Mouse (Mus musculus) MEL (cell line): ENCODE data around the gene Rasgrp3.

Experiments
- BHLHE40 ChIP-seq: IDR thresholded peaks from 2 replicates; pipeline ENCODE4 v1.6.1; 2012; ENCODE audit warnings: low read depth, mild to moderate bottlenecking, inconsistent platforms, low read length, improper control_type of control experiment, borderline replicate concordance
- CTCF ChIP-seq, 3 experiments: IDR thresholded peaks in 2 of 3; conservative IDR thresholded peaks in 1 of 3; 2 replicates each; pipeline ENCODE4 v1.5.1; 2011 to 2012; ENCODE audit warnings: low read length in 3 of 3, low read depth in 2 of 3, mild to moderate bottlenecking in 2 of 3, improper control_type of control experiment in 1 of 3, inconsistent platforms in 1 of 3, mixed read lengths in 1 of 3, moderate library complexity in 1 of 3; ENCODE audit not compliant: control insufficient read depth in 1 of 3, insufficient read depth in 1 of 3, poor library complexity in 1 of 3, severe bottlenecking in 1 of 3
- E2F4 ChIP-seq: IDR thresholded peaks from 2 replicates; pipeline ENCODE4 v1.6.1; 2011; ENCODE audit warnings: low read depth, low read length, improper control_type of control experiment, borderline replicate concordance
- EP300 ChIP-seq, 2 experiments: IDR thresholded peaks; 2 replicates each; pipeline ENCODE4 v1.6.1; 2011; ENCODE audit warnings: improper control_type of control experiment in 2 of 2, low read length in 2 of 2, low read depth in 1 of 2, mild to moderate bottlenecking in 1 of 2
- GATA1 ChIP-seq: IDR thresholded peaks from 2 replicates; pipeline ENCODE4 v1.6.1; 2011; ENCODE audit warnings: low read depth, low read length, improper control_type of control experiment
- JUND ChIP-seq: IDR thresholded peaks from 2 replicates; pipeline ENCODE4 v1.6.1; 2011; ENCODE audit warnings: low read depth, mild to moderate bottlenecking, improper control_type of control experiment, low read length
- KAT2A ChIP-seq: conservative IDR thresholded peaks from 2 replicates; pipeline ENCODE4 v1.6.1; 2012; ENCODE audit warnings: low read depth, low read length, improper control_type of control experiment, inconsistent platforms
- MAX ChIP-seq: IDR thresholded peaks from 2 replicates; pipeline ENCODE4 v1.6.1; 2011; ENCODE audit warnings: low read length, improper control_type of control experiment
- NRF1 ChIP-seq: IDR thresholded peaks from 2 replicates; pipeline ENCODE4 v1.6.1; 2014; ENCODE audit warnings: low read depth, mild to moderate bottlenecking, inconsistent platforms, low read length, improper control_type of control experiment, moderate library complexity; ENCODE audit not compliant: poor library complexity, insufficient read depth, severe bottlenecking
- POLR2A ChIP-seq, 2 experiments: IDR thresholded peaks; 2 replicates each; pipeline ENCODE4 v1.6.1; 2011 to 2012; ENCODE audit warnings: low read length in 2 of 2, mild to moderate bottlenecking in 2 of 2, control low read depth in 1 of 2, improper control_type of control experiment in 1 of 2, low read depth in 1 of 2, moderate library complexity in 1 of 2; ENCODE audit not compliant: control insufficient read depth in 1 of 2, insufficient read depth in 1 of 2, poor library complexity in 1 of 2

DNA sequence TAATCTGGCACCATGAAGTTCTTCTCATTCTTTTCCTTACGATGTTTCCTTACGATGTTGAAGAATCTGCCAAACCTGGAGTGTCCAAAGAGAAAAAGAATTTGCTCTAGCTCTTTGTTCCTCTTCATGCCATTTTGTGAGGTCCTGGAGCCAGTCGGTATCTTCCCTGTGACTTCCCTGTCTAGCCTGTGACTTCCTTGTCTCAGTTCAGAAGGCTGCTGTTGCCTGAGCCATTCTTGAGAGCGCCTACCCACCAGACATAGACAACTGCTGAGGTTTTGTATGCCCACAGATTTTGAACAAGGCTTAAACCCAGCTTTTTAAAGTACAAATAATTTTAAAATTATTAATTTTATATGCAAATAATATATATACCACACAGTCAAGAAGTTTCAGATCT lies 31.3 kb downstream of the Rasgrp3 start:
- TF ChIP-seq KAT2A (no peak), BHLHE40 (no peak), NRF1 (no peak), JUND (no peak), CTCF (IDR thresholded peaks at IDR 0.05 in 2 of 3, conservative IDR thresholded peaks at IDR 0.05 in 1 of 3; ENCODE audit: control insufficient read depth in 1 of 3, insufficient read depth in 1 of 3, low read depth in 2 of 3, low read length in 3 of 3, poor library complexity in 1 of 3, severe bottlenecking in 1 of 3) (no peak), GATA1 (no peak), POLR2A (IDR thresholded peaks at IDR 0.05; ENCODE audit: control insufficient read depth in 1 of 2, insufficient read depth in 1 of 2, low read depth in 1 of 2, low read length in 2 of 2, poor library complexity in 1 of 2) (no peak), MAX (no peak), EP300 (IDR thresholded peaks at IDR 0.05; ENCODE audit: low read depth in 1 of 2, low read length in 2 of 2) (no peak), E2F4 (no peak)
